Mouse (Mus musculus) Muller cell, postnatal 12 days (primary cell): ENCODE data around the gene Selenof.

ENCODE experiments used
- DNase-seq: peaks from one replicate; pipeline ENCODE4 v3.0.0-alpha.2; 2015; ENCODE audit errors: inconsistent ontology term

Selenof gene

GRCm38 (mm10) chr3:144563916-144564315 lies 6.2 kb upstream of the Selenof start:
- no peak for DNase-seq

DNA sequence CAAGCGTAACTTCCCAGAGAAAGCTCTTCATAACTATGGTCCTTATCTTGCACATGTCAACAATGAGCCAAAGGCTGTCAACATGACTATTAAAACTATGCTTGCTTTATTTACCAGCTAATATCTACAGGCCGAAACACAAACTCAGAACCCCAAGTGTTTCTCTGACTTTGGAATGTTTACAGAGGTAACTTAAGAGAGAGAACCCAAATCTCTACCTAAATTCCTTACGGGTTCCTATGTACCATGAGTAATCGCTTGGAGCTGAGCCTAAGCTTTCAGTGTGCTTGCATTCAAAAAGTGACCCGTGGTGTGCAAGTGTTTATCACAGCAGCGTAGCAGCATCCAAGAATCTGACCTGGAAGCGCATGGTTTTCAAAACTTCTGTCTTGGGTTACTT lies 4.9 kb upstream of the Selenof start:
- DNase-seq, result no peak

DNA sequence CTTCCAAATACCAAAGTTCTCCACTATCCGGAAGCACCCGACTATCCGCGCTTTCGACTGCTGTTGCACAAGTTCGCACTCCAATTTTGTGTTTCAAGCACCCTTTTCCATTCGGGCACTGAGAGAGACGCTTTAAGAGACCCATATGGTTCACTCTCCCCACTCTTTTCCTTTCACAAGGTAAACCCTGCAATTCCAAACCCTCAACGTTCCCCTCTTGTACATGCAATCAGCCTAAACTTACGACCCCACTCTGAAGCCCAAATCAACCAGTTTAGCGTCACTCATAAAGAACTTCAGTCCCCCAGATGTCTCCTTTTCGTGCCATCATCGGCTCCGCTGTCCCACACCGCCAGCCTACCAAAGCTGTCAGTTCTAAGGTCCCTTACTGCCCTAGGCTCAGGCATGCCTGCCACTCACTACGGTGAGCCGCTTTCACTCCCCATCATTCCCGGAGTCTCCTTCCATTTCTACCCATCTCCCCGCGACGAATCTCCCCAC lies 1.2 kb upstream of the Selenof start:
- DNase-seq, result no peak

GRCm38 (mm10) chr3:144569401-144569971 lies 618 bp upstream of the Selenof start:
- DNase-seq, result peak; percentile 67

GRCm38 (mm10) chr3:144570816-144571487 lies 848 bp downstream of the Selenof start:
- no peak for DNase-seq

GRCm38 (mm10) chr3:144574256-144574655 lies 4.2 kb downstream of the Selenof start:
- DNase-seq, result no peak

- peak; percentile 71 for DNase-seq
These were observed 7.5 kb downstream of the Selenof start for GRCm38 (mm10) chr3:144577366-144578340.

- no peak for DNase-seq
These were observed 8.8 kb downstream of the Selenof start for GRCm38 (mm10) chr3:144578921-144579320.

DNA sequence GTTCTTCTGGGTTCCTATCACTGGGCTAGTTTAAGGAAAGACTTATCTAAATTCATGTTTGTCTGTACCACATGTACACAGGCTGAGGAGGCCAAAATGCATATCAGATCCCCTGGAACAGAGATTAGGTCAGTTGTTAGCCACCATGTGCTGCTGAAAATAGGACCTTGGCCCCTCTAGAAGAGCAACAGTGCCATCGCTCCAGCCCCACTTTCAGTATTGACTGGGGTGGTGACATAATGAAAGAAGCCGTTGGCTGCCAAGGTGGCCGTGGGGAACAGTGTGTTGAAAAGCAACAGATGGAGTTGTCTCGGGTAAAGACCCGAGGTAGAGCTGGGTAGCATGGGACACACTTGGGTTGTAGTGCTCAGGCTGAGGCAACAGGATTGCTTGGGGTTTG lies 9.7 kb downstream of the Selenof start:
- no peak for DNase-seq

GRCm38 (mm10) chr3:144580281-144580680 lies 10.2 kb downstream of the Selenof start:
- no peak for DNase-seq

DNA sequence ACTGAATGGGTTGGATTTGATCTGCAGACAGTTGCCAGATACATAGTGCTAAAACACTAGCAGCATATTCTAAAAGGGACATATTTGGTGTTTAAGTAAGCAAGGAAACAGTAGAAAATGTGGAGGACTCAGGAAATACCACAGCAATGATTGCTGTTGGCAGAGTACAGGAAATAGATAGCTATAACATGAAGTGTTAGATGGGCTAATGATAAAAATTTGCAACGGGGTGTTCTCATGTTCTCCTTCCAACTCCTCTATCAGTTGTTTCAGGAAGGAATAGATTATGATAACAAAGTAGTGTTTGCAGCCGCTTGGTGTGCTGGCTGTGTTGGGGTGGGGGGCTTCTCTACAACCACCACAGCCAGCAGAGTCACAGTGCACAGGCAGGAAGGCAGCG lies 11.7 kb downstream of the Selenof start:
- no peak for DNase-seq

GRCm38 (mm10) chr3:144582306-144582705 lies 12.2 kb downstream of the Selenof start:
- no peak for DNase-seq

DNA sequence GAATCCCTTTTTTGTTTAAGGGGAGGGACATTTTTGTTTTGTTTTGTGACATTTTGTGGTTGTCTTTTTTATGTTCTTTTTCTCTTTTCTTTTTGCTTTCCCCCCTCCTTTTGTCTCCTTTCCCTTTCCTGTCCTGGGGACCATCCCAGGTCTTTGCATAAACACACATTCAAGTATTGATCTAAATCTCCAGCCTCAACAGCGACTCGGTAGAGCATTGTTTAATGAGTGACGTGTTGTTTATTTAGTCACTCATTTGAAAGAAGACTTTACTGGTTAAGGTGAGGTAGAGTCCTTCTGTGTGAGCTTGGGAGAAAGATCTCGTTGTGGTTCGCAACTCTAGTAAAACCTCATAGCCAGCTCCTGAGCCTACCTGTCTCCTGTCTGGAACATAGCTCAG lies 13.7 kb downstream of the Selenof start:
- DNase-seq, result no peak

- DNase-seq, result peak; percentile 44
These were observed 14.9 kb downstream of the Selenof start for GRCm38 (mm10) chr3:144584789-144585553.

DNA sequence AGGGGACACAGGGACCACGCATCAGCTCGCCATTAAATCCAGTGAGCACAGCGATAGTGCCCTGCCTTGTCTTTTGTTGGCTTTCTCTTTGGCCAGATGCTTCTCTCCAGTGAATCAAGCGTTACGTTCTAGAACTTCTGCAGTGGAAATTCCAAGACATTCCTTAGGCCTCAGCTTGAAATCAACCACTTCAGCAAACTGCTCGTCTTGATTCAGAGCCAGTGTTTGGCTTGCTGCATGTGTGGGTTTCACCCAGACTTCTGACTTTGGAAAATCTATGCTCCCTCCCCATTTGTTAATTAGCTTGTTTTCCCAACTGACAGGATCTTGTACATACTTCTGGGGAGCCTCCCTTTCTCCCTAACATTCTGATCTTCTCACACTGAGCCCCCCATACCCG lies 16.6 kb downstream of the Selenof start:
- peak; percentile 40 for DNase-seq

GRCm38 (mm10) chr3:144589189-144589890 lies 19.2 kb downstream of the Selenof start:
- no peak for DNase-seq

- DNase-seq, result peak; percentile 81
These were observed 23.1 kb downstream of the Selenof start for GRCm38 (mm10) chr3:144592992-144593785.

DNA sequence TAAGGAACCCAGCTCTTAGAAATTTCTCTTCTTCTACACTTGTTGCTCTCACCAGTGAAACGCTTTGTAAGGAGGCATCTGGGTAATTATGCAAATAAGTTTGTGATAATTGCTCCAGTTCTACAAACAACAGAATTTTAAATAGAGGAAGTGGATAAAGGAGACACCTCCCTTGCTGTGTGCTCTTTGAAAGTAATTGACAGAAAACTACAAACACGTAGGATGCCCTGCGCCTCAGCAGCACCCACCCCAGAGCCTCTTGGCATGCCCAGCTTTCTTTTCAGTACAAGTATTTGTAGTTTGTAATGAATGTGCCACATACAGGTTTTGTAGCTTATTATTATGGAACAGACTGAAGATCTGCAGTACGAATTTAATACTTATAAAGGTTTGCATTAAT lies 27.0 kb downstream of the Selenof start:
- DNase-seq, result no peak

DNA sequence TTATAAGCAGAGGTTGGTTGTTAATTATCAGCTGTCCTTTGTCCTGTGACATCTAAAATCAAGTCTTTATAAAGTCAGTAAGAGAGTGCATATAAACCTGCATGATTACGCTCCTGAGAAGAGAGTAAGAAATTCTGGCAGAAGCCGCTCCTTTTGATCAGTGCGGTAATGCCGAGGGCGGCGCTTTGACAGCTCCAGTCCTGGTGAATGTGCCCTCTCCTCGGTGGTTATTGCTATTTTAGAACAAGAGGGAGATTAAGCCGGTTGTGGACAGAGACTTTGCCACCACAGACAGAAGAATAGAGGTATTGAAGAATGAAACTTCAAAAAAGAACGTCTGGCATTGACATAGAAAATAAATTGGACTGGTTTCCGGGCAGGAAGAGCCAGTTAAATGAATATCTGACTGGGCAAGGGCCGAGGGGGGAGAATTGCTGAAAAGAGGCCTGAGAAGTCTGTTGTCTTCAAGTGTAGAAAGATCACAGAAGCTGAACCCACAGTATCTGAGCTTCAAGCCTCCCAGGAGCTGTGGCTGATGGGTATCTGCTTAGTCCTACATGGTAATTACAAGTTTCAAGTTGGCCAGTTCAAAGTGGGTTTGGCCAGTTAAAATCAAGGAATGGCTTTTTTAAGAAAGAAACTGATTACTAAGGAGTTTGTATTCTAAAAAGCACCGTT lies 27.8 kb downstream of the Selenof start:
- DNase-seq, result peak; percentile 61

DNA sequence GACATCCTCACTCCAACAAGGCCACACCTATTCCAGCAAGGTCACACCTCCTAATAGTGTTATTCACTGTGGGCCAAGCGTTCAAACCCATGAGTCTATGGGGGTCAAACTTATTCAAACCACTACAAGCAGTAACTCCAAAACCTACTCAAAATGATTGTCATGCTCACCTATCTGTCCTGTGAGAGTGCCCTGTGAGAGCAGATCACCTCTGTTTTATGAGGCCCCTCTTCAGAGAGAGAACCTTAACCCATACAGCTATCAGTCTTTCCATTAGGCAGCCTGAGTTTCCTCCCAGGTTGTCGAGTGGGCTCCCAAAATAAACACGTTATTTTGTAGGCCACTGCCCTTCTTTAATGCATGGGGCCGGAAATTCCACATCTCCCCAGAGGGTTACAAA lies 32.3 kb downstream of the Selenof start:
- no peak for DNase-seq
